Mouse (Mus musculus) E14TG2a.4 (cell line): ENCODE data around the gene Ovol3.

Experiments
- CTCF ChIP-seq: conservative IDR thresholded peaks from 2 replicates; pipeline ENCODE4 v1.5.1; 2014; ENCODE audit warnings: low read length
- POU5F1 ChIP-seq: IDR thresholded peaks from 2 replicates; pipeline ENCODE4 v1.6.1; 2014; ENCODE audit warnings: low read length, borderline replicate concordance

GRCm38 (mm10) chr7:30202895-30203690 lies 32.4 kb downstream of the Ovol3 start:
- TF ChIP-seq CTCF (no peak), POU5F1 (no peak)
